Mouse (Mus musculus) C2C12 (cell line): ENCODE results near the gene Slc26a10. TPM values are rescaled to one million over a fixed set of nuclear protein-coding genes. Genes with fewer than 3 reads are reported as not detected.
"Not testable (repeated sequence)": the region's sequence is repeated elsewhere in the genome, so short reads cannot be mapped to it uniquely, and the experiment has no call there.

Experiments used
- H3K27me3 ChIP-seq: one replicate; pipeline ENCODE4 v1.6.1; 2011; ENCODE audit not compliant: control insufficient read depth, insufficient read depth, insufficient read length
- H3K36me3 ChIP-seq: one replicate; pipeline ENCODE4 v1.6.1; 2011; ENCODE audit not compliant: control insufficient read depth, insufficient read depth
- H3K4me3 ChIP-seq: one replicate; pipeline ENCODE4 v1.5.1; 2011; ENCODE audit warnings: mild to moderate bottlenecking, control low read depth; ENCODE audit not compliant: poor library complexity, insufficient read depth, severe bottlenecking
- H3K79me2 ChIP-seq: one replicate; pipeline ENCODE4 v1.6.1; 2011; ENCODE audit not compliant: control insufficient read depth, insufficient read depth
- H3K79me3 ChIP-seq: one replicate; pipeline ENCODE4 v1.6.1; 2011; ENCODE audit warnings: low read depth, control low read depth
- H3ac ChIP-seq: one replicate; pipeline ENCODE3; 2011; ENCODE audit warnings: low read depth; ENCODE audit not compliant: control insufficient read depth, insufficient read length
- CEBPB ChIP-seq: IDR thresholded peaks from one replicate; pipeline ENCODE4 v1.6.1; 2011; ENCODE audit warnings: low read depth, mild to moderate bottlenecking, control low read depth, moderate library complexity
- CTCF ChIP-seq: IDR thresholded peaks from one replicate; pipeline ENCODE4 v1.5.1; 2011; ENCODE audit not compliant: control insufficient read depth, insufficient read depth, insufficient read length
- FOSL1 ChIP-seq: IDR thresholded peaks from one replicate; pipeline ENCODE4 v1.8.0; 2011; ENCODE audit warnings: mild to moderate bottlenecking, low read length; ENCODE audit not compliant: poor library complexity, insufficient read depth, severe bottlenecking
- MAX ChIP-seq: IDR thresholded peaks from one replicate; pipeline ENCODE4 v1.6.1; 2011; ENCODE audit warnings: mild to moderate bottlenecking, control low read depth
- MYOD1 ChIP-seq: IDR thresholded peaks from one replicate; pipeline ENCODE4 v1.6.1; 2011; ENCODE audit warnings: low read depth; ENCODE audit not compliant: control insufficient read depth, insufficient read length
- MYOG ChIP-seq: IDR thresholded peaks from one replicate; pipeline ENCODE4 v1.6.1; 2011; ENCODE audit not compliant: control insufficient read depth, insufficient read length; ENCODE audit errors: extremely low read depth
- USF1 ChIP-seq: IDR thresholded peaks from one replicate; pipeline ENCODE4 v1.6.1; 2011; ENCODE audit warnings: low read depth, mild to moderate bottlenecking, control low read depth, moderate library complexity
- polyA plus RNA-seq: library from polyadenylated mRNA; unstranded; fragments of >200 nt; fragmentation: generic; extraction: Trizol; gene quantifications from one replicate; pipeline ENCODE4 v1.2.1, GENCODE M21; 2012; ENCODE audit warnings: missing spikeins

Slc26a10 gene
- polyA plus RNA-seq, 1 experiment, result 2.9 TPM

DNA sequence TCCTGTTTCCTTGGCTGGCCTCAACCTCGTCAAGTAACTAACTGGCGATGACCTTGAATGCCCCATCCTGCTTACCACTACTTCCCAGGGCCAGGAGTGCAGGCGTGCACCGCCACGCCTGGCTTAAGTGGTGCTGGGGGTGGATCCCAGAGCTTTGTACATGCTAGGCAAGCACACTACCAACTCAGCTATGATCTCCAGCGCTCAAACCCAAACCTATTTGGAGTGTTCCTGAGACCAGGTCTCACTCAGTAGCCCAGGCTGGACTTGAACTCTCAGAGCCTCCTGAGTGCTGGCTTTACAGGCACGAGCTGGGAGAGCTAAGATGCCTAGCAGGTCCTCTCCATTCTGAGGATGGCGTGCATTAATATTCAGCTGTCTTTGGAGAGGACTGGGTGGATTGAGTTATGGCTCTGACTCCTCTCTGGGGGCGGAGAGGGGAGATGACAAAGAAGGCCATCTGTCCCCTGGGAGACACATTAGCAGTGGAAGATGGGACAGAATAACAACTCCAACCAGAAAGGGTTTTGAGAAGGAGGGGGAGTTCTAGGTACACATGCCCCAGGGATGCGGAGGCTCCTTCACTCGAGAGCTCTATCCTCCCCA, 17.2 kb upstream of the Slc26a10 start:
- H3K4me3 ChIP-seq, result no peak overlapping the region
- peaks cover 19% of the 10 kb centered on the region for H3K79me2 ChIP-seq
- peaks cover 41% of the 10 kb centered on the region for H3K36me3 ChIP-seq
- H3K79me3 ChIP-seq, result peaks cover 4% of the 10 kb centered on the region
- no peak for TF ChIP-seq MAX
- TF ChIP-seq MYOG, result no peak
- TF ChIP-seq CTCF, result no peak
- TF ChIP-seq USF1, result no peak
- no peak for TF ChIP-seq FOSL1
- TF ChIP-seq MYOD1, result no peak
- TF ChIP-seq CEBPB, result no peak
- H3ac ChIP-seq, result no peak overlapping the region
- H3K27me3 ChIP-seq, result no peaks in the 10 kb centered on the region

DNA sequence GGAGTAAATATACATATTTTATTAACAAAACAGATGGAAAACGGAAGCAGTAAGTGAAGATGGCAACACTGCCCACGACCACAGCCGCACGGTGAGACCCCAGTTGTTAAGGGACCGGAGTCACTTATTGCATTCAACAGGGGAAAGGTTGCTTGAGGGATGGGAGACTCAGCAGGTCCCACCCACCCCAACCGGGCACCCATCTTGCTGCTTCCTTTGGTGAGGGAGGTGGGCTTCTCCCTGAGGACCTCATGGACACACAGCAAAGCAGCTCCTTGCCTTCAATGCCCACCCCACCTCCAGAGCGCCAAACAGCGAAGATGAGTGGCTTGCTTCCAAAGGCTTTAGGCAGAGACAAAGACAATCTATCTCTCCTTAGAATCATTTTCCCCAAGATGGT, 16.7 kb upstream of the Slc26a10 start:
- H3K79me2 ChIP-seq, result peaks cover 19% of the 10 kb centered on the region
- H3K79me3 ChIP-seq, result peaks cover 4% of the 10 kb centered on the region
- no peak overlapping the region for H3ac ChIP-seq
- H3K36me3 ChIP-seq, result peaks cover 36% of the 10 kb centered on the region
- H3K27me3 ChIP-seq, result no peaks in the 10 kb centered on the region
- no peak overlapping the region for H3K4me3 ChIP-seq
- TF ChIP-seq MYOG (no peak), USF1 (no peak), FOSL1 (no peak), MYOD1 (no peak), CTCF (no peak), CEBPB (no peak), MAX (no peak)

DNA sequence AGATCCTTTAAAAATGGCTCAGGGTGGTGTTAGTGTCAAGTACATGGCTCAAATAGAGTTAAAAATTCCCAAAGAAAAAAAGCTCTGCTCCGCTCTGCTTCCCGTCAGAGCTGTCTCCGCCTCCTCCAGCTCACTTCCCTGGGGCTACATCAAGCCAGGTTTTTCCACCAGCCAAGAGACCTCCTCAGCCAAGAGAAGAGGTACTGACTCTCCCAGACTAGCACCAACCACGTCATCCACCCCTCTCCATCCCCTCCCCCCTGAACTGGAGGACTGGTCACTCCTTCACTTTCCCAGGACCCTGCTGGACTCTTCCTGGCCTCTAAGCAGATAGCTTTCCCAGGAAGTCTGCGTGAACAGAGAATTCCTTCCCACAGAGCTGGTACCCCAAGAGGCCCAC, 15.9 kb upstream of the Slc26a10 start:
- TF ChIP-seq CEBPB (no peak), FOSL1 (no peak)
- Histone ChIP-seq H3K4me3 (peak overlapping the region; percentile 74), H3K79me3 (peaks cover 4% of the 10 kb centered on the region), H3K36me3 (peaks cover 33% of the 10 kb centered on the region), H3K79me2 (peaks cover 19% of the 10 kb centered on the region), H3K27me3 (no peaks in the 10 kb centered on the region), H3ac (no peak overlapping the region)

DNA sequence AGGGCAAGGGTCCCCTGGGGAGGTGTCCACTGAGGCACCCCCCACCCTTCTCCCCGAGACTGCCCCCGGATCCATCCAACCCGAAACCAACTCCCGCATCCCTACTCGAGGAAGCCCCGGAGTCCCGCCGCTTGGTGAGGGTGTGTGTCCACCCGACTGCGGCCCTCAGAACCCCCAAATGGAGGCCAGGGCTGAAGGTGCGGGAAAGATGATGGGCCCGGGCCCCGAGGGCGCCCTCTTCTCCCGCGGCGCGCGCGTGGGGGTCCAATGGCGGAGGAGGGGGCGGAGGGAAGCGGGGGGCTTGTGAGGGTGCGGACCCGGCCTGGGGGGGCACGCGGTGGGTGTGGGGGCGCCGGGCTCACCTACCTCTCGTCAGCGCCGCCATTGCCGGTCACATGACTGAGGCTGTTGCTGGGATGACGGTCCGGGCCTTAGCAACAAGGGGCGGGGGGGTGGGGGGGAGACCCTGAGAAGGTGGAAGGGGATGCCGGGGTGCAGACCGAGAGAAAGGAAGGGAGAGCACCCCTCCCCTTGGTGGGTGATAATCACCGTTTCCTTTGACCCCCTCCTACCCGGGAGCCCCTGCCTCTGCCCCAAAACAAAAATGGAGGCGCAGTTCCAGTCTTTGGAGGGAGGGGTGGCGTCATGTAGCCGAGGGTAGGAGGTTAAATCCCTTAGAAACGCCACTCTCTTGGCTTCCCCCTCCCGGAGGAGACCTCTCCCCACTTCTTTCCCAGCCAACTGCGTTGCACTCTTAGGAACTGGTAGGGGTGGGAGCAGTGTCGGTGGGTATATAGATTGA, 15.1 kb upstream of the Slc26a10 start, which contains the start of gene Dtx3:
Dtx3 (minus strand) TSS at position 401 of the 802 bp plus-strand sequence.
- Histone ChIP-seq H3K79me3 (peaks cover 4% of the 10 kb centered on the region), H3ac (peak within 1 kb of the TSS; percentile 91), H3K27me3 (no peaks in the 10 kb centered on the region), H3K79me2 (peaks cover 19% of the 10 kb centered on the region), H3K4me3 (peak within 1 kb of the TSS; percentile 74), H3K36me3 (peaks cover 36% of the 10 kb centered on the region)
- TF ChIP-seq USF1, result peak; percentile 56
- no peak for TF ChIP-seq MYOG

DNA sequence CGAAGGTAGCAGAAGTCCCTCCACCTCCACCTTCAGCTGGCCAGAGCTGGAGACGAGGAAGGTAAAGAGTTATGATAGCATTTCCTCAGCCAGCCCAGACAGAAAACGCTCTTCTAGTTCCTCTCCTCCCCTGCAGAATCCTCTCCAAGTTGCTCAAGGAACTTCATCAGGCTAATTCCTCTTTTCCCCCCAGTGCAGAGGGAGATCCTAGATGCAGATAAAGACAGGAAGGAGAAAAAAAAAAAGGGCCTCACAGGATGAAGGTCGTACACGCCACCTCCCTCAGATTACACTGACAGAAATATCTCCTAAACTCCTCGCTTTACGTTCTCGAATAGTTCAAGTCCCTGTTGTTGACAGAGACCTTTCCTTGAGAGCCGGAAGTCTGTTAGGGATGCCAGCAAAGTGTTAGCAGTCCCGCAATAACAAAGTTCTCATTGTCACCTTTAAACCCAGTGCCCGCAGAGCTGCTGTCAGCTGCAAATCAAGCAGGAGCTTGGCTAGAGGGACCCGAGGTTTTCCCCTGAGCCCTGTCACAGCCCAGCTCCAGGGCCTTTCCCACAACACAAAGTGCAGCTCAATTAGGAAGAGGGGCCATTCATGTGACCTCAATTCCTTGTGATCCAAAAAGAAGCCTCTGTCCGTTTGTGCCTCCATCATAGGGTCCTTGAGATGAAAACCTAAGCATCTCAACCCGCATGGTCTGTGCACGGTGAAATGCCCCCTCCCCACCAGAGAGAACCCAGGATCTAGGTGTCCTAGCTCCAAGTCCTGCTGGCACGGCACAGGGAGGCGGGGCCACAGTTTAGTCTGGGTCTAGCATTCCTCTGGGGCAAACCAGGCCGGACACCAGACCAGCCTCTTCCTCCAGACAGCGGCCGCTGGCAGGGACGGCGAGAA, 14.2 kb upstream of the Slc26a10 start:
- no peaks in the 10 kb centered on the region for H3K27me3 ChIP-seq
- H3K79me2 ChIP-seq, result peaks cover 19% of the 10 kb centered on the region
- peaks cover 4% of the 10 kb centered on the region for H3K79me3 ChIP-seq
- H3K36me3 ChIP-seq, result peaks cover 36% of the 10 kb centered on the region
- no peak for TF ChIP-seq MYOD1
- TF ChIP-seq MYOG, result no peak
- TF ChIP-seq FOSL1, result no peak
- TF ChIP-seq CTCF, result no peak
- no peak for TF ChIP-seq CEBPB
- no peak for TF ChIP-seq MAX
- TF ChIP-seq USF1, result no peak
- H3ac ChIP-seq, result peak overlapping the region; percentile 91
- H3K4me3 ChIP-seq, result peak overlapping the region; percentile 74

DNA sequence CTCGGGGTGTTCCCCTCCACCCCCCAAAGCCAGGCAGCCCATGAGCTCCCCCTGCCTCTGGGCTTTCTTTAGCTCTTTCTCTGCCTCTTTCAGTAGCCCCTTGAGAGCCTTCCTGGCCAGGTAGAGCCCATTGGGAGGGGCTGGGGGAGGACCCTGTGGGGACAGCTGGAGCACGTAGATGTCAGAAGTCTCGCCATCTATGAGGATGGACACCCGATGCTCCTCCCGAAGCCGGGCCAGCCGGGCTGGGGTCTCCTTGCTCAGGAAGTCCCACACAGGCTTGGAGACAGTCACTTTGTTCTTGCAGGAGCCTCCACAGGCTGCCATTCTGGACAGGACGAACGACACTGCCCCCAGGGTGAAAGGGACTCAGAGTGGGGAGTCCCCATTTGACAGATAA, 12.6 kb upstream of the Slc26a10 start:
- Histone ChIP-seq H3K27me3 (no peaks in the 10 kb centered on the region), H3ac (no peak overlapping the region), H3K4me3 (no peak overlapping the region), H3K79me2 (peaks cover 19% of the 10 kb centered on the region), H3K79me3 (peaks cover 4% of the 10 kb centered on the region), H3K36me3 (peaks cover 19% of the 10 kb centered on the region)
- TF ChIP-seq MYOD1, result no peak
- TF ChIP-seq MYOG, result no peak

DNA sequence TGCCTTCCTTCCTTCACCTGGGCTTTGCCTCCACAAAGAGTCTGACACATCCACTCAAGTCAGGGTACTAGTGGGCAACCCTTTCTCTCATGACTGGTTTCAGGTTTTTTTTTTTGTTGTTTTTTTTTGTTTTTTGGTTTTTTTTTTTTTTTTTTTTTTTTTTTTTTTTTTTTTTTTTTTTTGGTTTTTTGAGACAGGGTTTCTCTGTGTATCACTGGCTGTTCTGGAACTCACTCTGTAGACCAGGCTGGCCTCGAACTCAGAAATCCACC, 11.5 kb upstream of the Slc26a10 start:
- peaks cover 19% of the 10 kb centered on the region for H3K79me2 ChIP-seq
- H3K79me3 ChIP-seq, H3K4me3 ChIP-seq, H3ac ChIP-seq, H3K27me3 ChIP-seq: not testable (repeated sequence)
- H3K36me3 ChIP-seq, result peaks cover 11% of the 10 kb centered on the region
